ENCODE assay signal across 8 mouse cellular contexts in the genomic region with DNA sequence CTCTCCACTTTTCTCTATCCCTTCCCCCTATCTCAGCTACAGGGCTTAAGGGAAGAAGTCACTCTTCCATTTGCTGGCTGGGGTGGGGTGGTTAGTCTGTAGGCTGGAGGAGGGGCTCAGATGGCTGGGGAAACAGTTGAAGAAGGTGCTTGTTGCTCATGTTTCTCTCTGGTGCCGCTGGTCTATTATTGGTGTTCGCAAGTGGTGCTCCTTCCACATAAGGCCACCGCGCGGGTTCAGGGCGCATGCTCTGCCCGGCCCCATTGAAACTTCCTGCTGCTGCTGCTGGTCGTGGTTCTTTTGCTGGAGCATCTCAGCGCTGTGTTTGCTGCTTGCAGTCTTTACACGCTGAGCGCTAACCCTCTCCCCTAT. TPM values are rescaled to one million over a fixed set of nuclear protein-coding genes. Genes with fewer than 3 reads are reported as not detected.
DNase-seq lines count a peak whose midpoint lies in the region; ATAC-seq and TF ChIP-seq lines count a peak whose summit lies in the region.

No protein-coding gene starts in this region.

- peak overlapping the region; percentile 99 for H3K27ac ChIP-seq in forebrain, embryonic 15.5 days (replicated peaks)

- peak overlapping the region; percentile 96 for H3K4me3 ChIP-seq in G1E (ENCODE audit: low read depth, low read length)
- peak overlapping the region; percentile 98 for H3K4me3 ChIP-seq in forebrain, embryonic 15.5 days
- H3K4me3 ChIP-seq in lung, adult 2 months (replicated peaks; ENCODE audit: extremely low read depth, low read depth, low read length), result peak overlapping the region; percentile 86

- under 1% methylated on average over 11 of the region's 11 CpGs for WGBS in forebrain, embryonic 15.5 days
- under 1% methylated on average over 11 of the region's 11 CpGs for WGBS in lung, adult 2 months

- DNase-seq in G1E (ENCODE audit: low spot score), result peak; percentile 70
- DNase-seq in heart, postnatal 25 days (ENCODE audit: low spot score), result peak; percentile 67
- peak; percentile 78 to 90 for DNase-seq in layer of hippocampus, adult 18-20 months (ENCODE audit: low spot score in 2 of 2)
- DNase-seq in lung, adult 2 months, result peak; percentile 80
- DNase-seq in ovary, adult 18-20 months (ENCODE audit: low spot score), result peak; percentile 73
- peak; percentile 87 for DNase-seq in thymus, postnatal 0 days (ENCODE audit: low spot score)

- ATAC-seq in G1E (ENCODE audit: extremely low read depth, insufficient number of reproducible peaks, low FRiP score, poor library complexity, severe bottlenecking), result peak; percentile 59
- peak; percentile 57 for ATAC-seq in cerebellum, adult (ENCODE audit: insufficient number of reproducible peaks, low FRiP score, low TSS enrichment)
- peak; percentile 42 for ATAC-seq in forebrain, embryonic 15.5 days (replicated peaks)

- peaks cover 5% of the 10 kb centered on the region for H3K36me3 ChIP-seq in G1E (replicated peaks)
- H3K36me3 ChIP-seq in forebrain, embryonic 15.5 days, result no peaks in the 10 kb centered on the region

- no peak for TF ChIP-seq CTCF in G1E (IDR thresholded peaks at IDR 0.05; ENCODE audit: low read depth, low read length)
- 0 out of 2 replicates have a peak, but pooled peaks have one; percentile 2 for TF ChIP-seq CTCF in lung, adult 2 months (IDR thresholded peaks at IDR 0.05; ENCODE audit: insufficient read depth, low read length)

- H3K9ac ChIP-seq in forebrain, embryonic 15.5 days (replicated peaks), result peak overlapping the region; percentile 100

- H3K4me1 ChIP-seq in G1E (ENCODE audit: insufficient read depth, low read depth, low read length), result peaks cover 29% of the 10 kb centered on the region
- peaks cover 21% of the 10 kb centered on the region for H3K4me1 ChIP-seq in forebrain, embryonic 15.5 days
- peaks cover 3% of the 10 kb centered on the region for H3K4me1 ChIP-seq in lung, adult 2 months (ENCODE audit: control insufficient read depth, insufficient read depth, low read length)

- H3K9me3 ChIP-seq in G1E (replicated peaks), result no peaks in the 10 kb centered on the region
- H3K9me3 ChIP-seq in forebrain, embryonic 15.5 days, result no peaks in the 10 kb centered on the region

- TF ChIP-seq POLR2A in lung, adult 2 months (IDR thresholded peaks at IDR 0.05; ENCODE audit: borderline replicate concordance, extremely low read depth, low read depth, low read length), result peak; percentile 71; the same call in 1 of the 2 replicates

- no peaks in the 10 kb centered on the region for H3K27me3 ChIP-seq in G1E (ENCODE audit: insufficient read depth, low read length)
- H3K27me3 ChIP-seq in forebrain, embryonic 15.5 days, result no peaks in the 10 kb centered on the region

- H3K4me2 ChIP-seq in forebrain, embryonic 15.5 days (replicated peaks), result peak overlapping the region; percentile 64

- intact Hi-C loops in heart, postnatal 25 days (cut with DNase I), result loop anchor here (5.0 kb wide), 1 partner anchor 116 kb away; a partner anchor contains a TSS

RNA-seq across cellular contexts. Expression of a gene that starts 1.1 kb away (rescaled TPM):
- total RNA-seq in G1E (2014; fragmentation: Nextera tagmentation) (48.2 and 58.5 TPM in 2 replicates), G1E (2017) (24.9 and 33.4 TPM in 2 replicates)
- polyA plus RNA-seq in G1E (2012), result 14.2 and 14.8 TPM in 2 replicates
- polyA plus RNA-seq in forebrain, embryonic 15.5 days (2015; fragmentation: Nextera tagmentation; extraction: Ambion mirVana), result 34.5 and 39.9 TPM in 2 replicates
- total RNA-seq in heart, postnatal 25 days (2021), result 10 to 100 TPM; 15.0 to 17.4 TPM
- total RNA-seq in layer of hippocampus, adult 18-20 months (2021), result 10 to 100 TPM; 48.5 to 50.1 TPM
- polyA plus RNA-seq in lung, adult 2 months (2012; rRNA removed), result 1.7 and 3.2 TPM in 2 replicates
- polyA plus RNA-seq in thymus, postnatal 0 days (2015; fragmentation: Nextera tagmentation; extraction: Ambion mirVana), result 24.3 and 29.2 TPM in 2 replicates

RNA-seq across cellular contexts. Expression of a gene that starts 1.5 kb away (rescaled TPM):
- total RNA-seq in G1E (2014; fragmentation: Nextera tagmentation) (16.1 and 19.9 TPM in 2 replicates), G1E (2017) (16.1 and 20.8 TPM in 2 replicates)
- polyA plus RNA-seq in G1E (2012), result 2.1 and 3.2 TPM in 2 replicates
- polyA plus RNA-seq in forebrain, embryonic 15.5 days (2015; fragmentation: Nextera tagmentation; extraction: Ambion mirVana), result 54.2 and 55.3 TPM in 2 replicates
- 10 to 100 TPM; 60.7 to 61.9 TPM for total RNA-seq in heart, postnatal 25 days (2021)
- total RNA-seq in layer of hippocampus, adult 18-20 months (2021), result 10 to 100 TPM; 51.7 to 53.4 TPM
- polyA plus RNA-seq in lung, adult 2 months (2012; rRNA removed), result 16.9 and 25.6 TPM in 2 replicates
- 67.9 and 73.3 TPM in 2 replicates for polyA plus RNA-seq in thymus, postnatal 0 days (2015; fragmentation: Nextera tagmentation; extraction: Ambion mirVana)

Comparison
In these comparisons a context has a peak if more than half of its experiments do, and no peak if none do; other contexts are left out.
1. Peak in every context shown above with its lines: DNase-seq, ATAC-seq, H3K4me3 ChIP-seq and H3K27ac ChIP-seq.